Mouse (Mus musculus): Measurements from ENCODE around the gene Wrap73. TPM values are rescaled to one million over a fixed set of nuclear protein-coding genes. Genes with fewer than 3 reads are reported as not detected.

Wrap73 gene
- 27.7 and 33.2 TPM in 2 replicates for polyA plus RNA-seq (2016; fragmentation: Nextera tagmentation; extraction: Ambion mirVana)

- 3% methylated on average over 49 of the region's 49 CpGs for WGBS
- peak within 1 kb of the TSS; percentile 87 for H3K4me3 ChIP-seq
- DNase-seq (ENCODE audit: low spot score) = peak; percentile 95
- H3K27me3 ChIP-seq (ENCODE audit: insufficient read depth, poor library complexity, severe bottlenecking) = peaks cover 52% of the 10 kb centered on the region
- H3K27ac ChIP-seq = peak within 1 kb of the TSS; percentile 93
- H3K9me3 ChIP-seq = no peaks in the 10 kb centered on the region
- peaks cover 7% of the 10 kb centered on the region for H3K36me3 ChIP-seq
- peaks cover 33% of the 10 kb centered on the region for H3K4me1 ChIP-seq
Measured at GRCm38 (mm10) chr4:154142211-154143040, at the start of gene Wrap73. TSS of gene Wrap73 (plus strand) at chr4:154142372.

- no peak overlapping the region for H3K4me3 ChIP-seq
- 16% methylated on average over 9 of the region's 9 CpGs for WGBS
- peaks cover 93% of the 10 kb centered on the region for H3K27me3 ChIP-seq (ENCODE audit: insufficient read depth, poor library complexity, severe bottlenecking)
- no peak overlapping the region for H3K27ac ChIP-seq
- no peaks in the 10 kb centered on the region for H3K4me1 ChIP-seq
- H3K9me3 ChIP-seq = no peaks in the 10 kb centered on the region
- DNase-seq (ENCODE audit: low spot score) = no peak
- no peaks in the 10 kb centered on the region for H3K36me3 ChIP-seq
Measured at GRCm38 (mm10) chr4:154093210-154093609, 49.0 kb upstream of the Wrap73 start.

- H3K9me3 ChIP-seq = no peaks in the 10 kb centered on the region
- peaks cover 94% of the 10 kb centered on the region for H3K27me3 ChIP-seq (ENCODE audit: insufficient read depth, poor library complexity, severe bottlenecking)
- no peak overlapping the region for H3K4me3 ChIP-seq
- no peak for DNase-seq (ENCODE audit: low spot score)
- no peak overlapping the region for H3K27ac ChIP-seq
- no peaks in the 10 kb centered on the region for H3K36me3 ChIP-seq
- WGBS = 22% methylated on average over 6 of the region's 6 CpGs
- no peaks in the 10 kb centered on the region for H3K4me1 ChIP-seq
Measured at GRCm38 (mm10) chr4:154096111-154096510, 46.1 kb upstream of the Wrap73 start.

GRCm38 (mm10) chr4:154099361-154099760 is 42.8 kb upstream of the Wrap73 start:
- H3K4me3 ChIP-seq = no peak overlapping the region
- H3K4me1 ChIP-seq = no peaks in the 10 kb centered on the region
- WGBS = 43% methylated on average over 7 of the region's 7 CpGs
- DNase-seq (ENCODE audit: low spot score) = no peak
- no peak overlapping the region for H3K27ac ChIP-seq
- no peaks in the 10 kb centered on the region for H3K9me3 ChIP-seq
- H3K36me3 ChIP-seq = no peaks in the 10 kb centered on the region
- H3K27me3 ChIP-seq (ENCODE audit: insufficient read depth, poor library complexity, severe bottlenecking) = peaks cover 100% of the 10 kb centered on the region

GRCm38 (mm10) chr4:154103386-154103785 is 38.8 kb upstream of the Wrap73 start:
- no peak overlapping the region for H3K27ac ChIP-seq
- no peaks in the 10 kb centered on the region for H3K36me3 ChIP-seq
- no peaks in the 10 kb centered on the region for H3K9me3 ChIP-seq
- peaks cover 8% of the 10 kb centered on the region for H3K4me1 ChIP-seq
- WGBS = 62% methylated on average over 8 of the region's 8 CpGs
- H3K4me3 ChIP-seq = no peak overlapping the region
- H3K27me3 ChIP-seq (ENCODE audit: insufficient read depth, poor library complexity, severe bottlenecking) = peaks cover 92% of the 10 kb centered on the region
- no peak for DNase-seq (ENCODE audit: low spot score)

GRCm38 (mm10) chr4:154103912-154104311 is 38.3 kb upstream of the Wrap73 start:
- peaks cover 88% of the 10 kb centered on the region for H3K27me3 ChIP-seq (ENCODE audit: insufficient read depth, poor library complexity, severe bottlenecking)
- H3K9me3 ChIP-seq = no peaks in the 10 kb centered on the region
- no peak for DNase-seq (ENCODE audit: low spot score)
- H3K36me3 ChIP-seq = no peaks in the 10 kb centered on the region
- 86% methylated on average over 10 of the region's 10 CpGs for WGBS
- peaks cover 8% of the 10 kb centered on the region for H3K4me1 ChIP-seq
- H3K4me3 ChIP-seq = no peak overlapping the region
- no peak overlapping the region for H3K27ac ChIP-seq

- no peaks in the 10 kb centered on the region for H3K9me3 ChIP-seq
- H3K4me3 ChIP-seq = peak overlapping the region; percentile 28
- no peak overlapping the region for H3K27ac ChIP-seq
- no peaks in the 10 kb centered on the region for H3K36me3 ChIP-seq
- 32% methylated on average over 20 of the region's 20 CpGs for WGBS
- peaks cover 8% of the 10 kb centered on the region for H3K4me1 ChIP-seq
- DNase-seq (ENCODE audit: low spot score) = no peak
- peaks cover 88% of the 10 kb centered on the region for H3K27me3 ChIP-seq (ENCODE audit: insufficient read depth, poor library complexity, severe bottlenecking)
Measured at GRCm38 (mm10) chr4:154105381-154106001, 36.7 kb upstream of the Wrap73 start.

- Histone ChIP-seq H3K4me1 (peaks cover 8% of the 10 kb centered on the region), H3K36me3 (no peaks in the 10 kb centered on the region), H3K9me3 (no peaks in the 10 kb centered on the region), H3K4me3 (no peak overlapping the region), H3K27me3 (ENCODE audit: insufficient read depth, poor library complexity, severe bottlenecking) (peaks cover 87% of the 10 kb centered on the region), H3K27ac (no peak overlapping the region)
- DNase-seq (ENCODE audit: low spot score) = no peak
- 75% methylated on average over 13 of the region's 13 CpGs for whole genome bisulfite sequencing
Measured at GRCm38 (mm10) chr4:154106497-154107061, 35.6 kb upstream of the Wrap73 start.

GRCm38 (mm10) chr4:154109216-154109849 is 32.8 kb upstream of the Wrap73 start:
- peaks cover 67% of the 10 kb centered on the region for H3K27me3 ChIP-seq (ENCODE audit: insufficient read depth, poor library complexity, severe bottlenecking)
- H3K4me1 ChIP-seq = peaks cover 8% of the 10 kb centered on the region
- H3K36me3 ChIP-seq = no peaks in the 10 kb centered on the region
- H3K4me3 ChIP-seq = no peak overlapping the region
- DNase-seq (ENCODE audit: low spot score) = no peak
- H3K9me3 ChIP-seq = no peaks in the 10 kb centered on the region
- WGBS = 60% methylated on average over 18 of the region's 18 CpGs
- H3K27ac ChIP-seq = no peak overlapping the region

- WGBS = 75% methylated on average over 11 of the region's 11 CpGs
- no peaks in the 10 kb centered on the region for H3K9me3 ChIP-seq
- H3K36me3 ChIP-seq = no peaks in the 10 kb centered on the region
- peaks cover 8% of the 10 kb centered on the region for H3K4me1 ChIP-seq
- H3K4me3 ChIP-seq = no peak overlapping the region
- no peak overlapping the region for H3K27ac ChIP-seq
- DNase-seq (ENCODE audit: low spot score) = no peak
- peaks cover 61% of the 10 kb centered on the region for H3K27me3 ChIP-seq (ENCODE audit: insufficient read depth, poor library complexity, severe bottlenecking)
Measured at GRCm38 (mm10) chr4:154109850-154110243, 32.3 kb upstream of the Wrap73 start.

GRCm38 (mm10) chr4:154116421-154116820 is 25.8 kb upstream of the Wrap73 start:
- no peak overlapping the region for H3K4me3 ChIP-seq
- DNase-seq (ENCODE audit: low spot score) = no peak
- 55% methylated on average over 7 of the region's 7 CpGs for WGBS
- H3K4me1 ChIP-seq = peaks cover 6% of the 10 kb centered on the region; the same call in 1 of the 2 replicates
- H3K27ac ChIP-seq = no peak overlapping the region
- no peaks in the 10 kb centered on the region for H3K36me3 ChIP-seq
- H3K27me3 ChIP-seq (ENCODE audit: insufficient read depth, poor library complexity, severe bottlenecking) = peaks cover 37% of the 10 kb centered on the region
- no peaks in the 10 kb centered on the region for H3K9me3 ChIP-seq

- Histone ChIP-seq H3K4me1 (peaks cover 6% of the 10 kb centered on the region; the same call in 1 of the 2 replicates), H3K36me3 (no peaks in the 10 kb centered on the region), H3K4me3 (no peak overlapping the region), H3K9me3 (no peaks in the 10 kb centered on the region), H3K27me3 (ENCODE audit: insufficient read depth, poor library complexity, severe bottlenecking) (peaks cover 49% of the 10 kb centered on the region), H3K27ac (no peak overlapping the region)
- no peak for DNase-seq (ENCODE audit: low spot score)
- 63% methylated on average over 9 of the region's 9 CpGs for WGBS
Measured at GRCm38 (mm10) chr4:154118782-154119181, 23.4 kb upstream of the Wrap73 start.

GRCm38 (mm10) chr4:154119208-154119607 is 23.0 kb upstream of the Wrap73 start:
- Histone ChIP-seq H3K27me3 (ENCODE audit: insufficient read depth, poor library complexity, severe bottlenecking) (peaks cover 53% of the 10 kb centered on the region), H3K9me3 (no peaks in the 10 kb centered on the region), H3K36me3 (no peaks in the 10 kb centered on the region), H3K4me3 (no peak overlapping the region), H3K27ac (no peak overlapping the region), H3K4me1 (peaks cover 6% of the 10 kb centered on the region; the same call in 1 of the 2 replicates)
- WGBS = 78% methylated on average over 9 of the region's 9 CpGs
- no peak for DNase-seq (ENCODE audit: low spot score)

Data from heart, embryonic 10.5 days (tissue).